Mouse (Mus musculus): ENCODE measurements around the gene Gpsm1. TPM values are rescaled to one million over a fixed set of nuclear protein-coding genes. Genes with fewer than 3 reads are reported as not detected.

Gene Gpsm1
- polyA plus RNA-seq, 1 experiment = 14.8 TPM

DNA sequence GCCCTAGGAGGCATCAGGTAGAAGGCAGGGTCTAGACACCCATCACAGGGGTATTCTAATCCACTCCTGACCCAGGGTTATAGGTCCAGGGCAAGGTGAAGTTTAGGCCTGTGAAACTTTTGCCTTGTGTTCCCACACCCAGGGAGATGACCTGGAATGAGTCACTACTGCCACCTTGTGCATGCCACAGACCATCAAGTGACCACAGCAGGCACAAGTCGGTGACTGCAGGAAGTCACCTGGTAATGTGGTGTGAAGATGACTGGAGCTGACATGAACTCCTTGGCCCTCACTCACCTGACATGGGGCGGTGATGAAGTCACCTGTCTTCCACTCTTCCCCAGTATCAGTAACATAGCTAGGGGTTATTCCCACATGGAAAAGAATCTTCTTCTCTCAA, 2.5 kb upstream of the Gpsm1 start:
- no peak for DNase-seq (ENCODE audit: low read depth)

DNA sequence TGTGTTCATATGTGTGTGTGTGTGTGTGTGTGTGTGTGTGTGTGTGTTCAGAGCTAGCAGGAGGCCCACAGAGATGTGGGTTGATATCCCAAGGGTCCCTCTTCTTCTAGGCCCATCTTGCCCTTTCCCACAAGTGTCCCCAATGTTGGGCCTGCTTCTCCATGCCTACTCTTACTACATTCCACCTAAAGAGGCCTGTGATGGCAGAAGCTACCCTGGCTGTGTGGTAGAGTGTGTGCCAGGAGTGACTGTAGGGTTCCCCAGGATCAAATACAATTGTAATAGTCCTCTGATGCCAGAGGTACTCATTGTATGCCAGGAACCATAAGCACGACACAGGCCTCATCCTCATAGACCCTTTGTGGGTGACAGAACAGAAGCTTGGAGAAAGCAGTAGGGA, 1.9 kb upstream of the Gpsm1 start:
- no peak for DNase-seq (ENCODE audit: low read depth)

DNA sequence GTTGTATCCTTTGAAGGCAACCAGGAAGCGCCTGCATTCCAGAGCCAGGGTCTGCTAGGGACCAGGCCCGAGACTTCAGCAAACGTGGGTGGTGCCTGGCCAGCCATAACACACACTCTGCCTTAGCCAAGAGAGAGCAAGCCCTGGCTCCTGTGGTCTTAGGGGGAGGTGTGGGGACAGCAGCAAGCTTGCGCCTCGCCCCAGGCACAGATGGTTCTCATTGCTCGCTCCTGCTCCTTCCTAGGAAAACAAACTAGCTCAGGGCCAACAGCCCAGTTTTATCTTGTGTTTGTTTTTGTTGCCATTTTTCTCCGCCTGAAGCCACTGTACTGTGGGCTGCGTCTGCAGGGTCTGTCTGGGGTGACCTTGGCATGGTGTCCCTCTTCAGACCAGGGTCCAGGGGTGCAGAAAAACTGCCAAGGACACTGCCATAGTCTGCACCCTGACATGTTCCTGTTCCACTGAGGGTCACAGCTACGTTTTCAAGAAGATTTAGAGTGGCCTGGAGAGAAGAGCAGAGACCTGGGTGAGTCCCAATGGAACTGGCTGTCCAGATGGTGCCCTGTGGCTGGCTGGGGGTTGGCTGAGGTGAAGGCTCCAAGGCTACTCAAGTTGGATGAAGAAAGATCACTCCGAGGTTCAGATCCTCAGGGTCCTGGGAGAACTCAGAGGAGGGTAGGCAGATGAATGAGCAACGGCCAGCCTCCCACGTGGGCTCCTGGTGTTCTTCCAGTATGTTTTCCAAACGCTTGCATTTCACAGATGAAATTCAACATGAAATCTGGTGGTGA, 839 bp upstream of the Gpsm1 start:
- no peak for DNase-seq (ENCODE audit: low read depth)

GRCm38 (mm10) chr2:26315925-26316311, 603 bp downstream of the Gpsm1 start:
- no peak for DNase-seq (ENCODE audit: low read depth)

DNA sequence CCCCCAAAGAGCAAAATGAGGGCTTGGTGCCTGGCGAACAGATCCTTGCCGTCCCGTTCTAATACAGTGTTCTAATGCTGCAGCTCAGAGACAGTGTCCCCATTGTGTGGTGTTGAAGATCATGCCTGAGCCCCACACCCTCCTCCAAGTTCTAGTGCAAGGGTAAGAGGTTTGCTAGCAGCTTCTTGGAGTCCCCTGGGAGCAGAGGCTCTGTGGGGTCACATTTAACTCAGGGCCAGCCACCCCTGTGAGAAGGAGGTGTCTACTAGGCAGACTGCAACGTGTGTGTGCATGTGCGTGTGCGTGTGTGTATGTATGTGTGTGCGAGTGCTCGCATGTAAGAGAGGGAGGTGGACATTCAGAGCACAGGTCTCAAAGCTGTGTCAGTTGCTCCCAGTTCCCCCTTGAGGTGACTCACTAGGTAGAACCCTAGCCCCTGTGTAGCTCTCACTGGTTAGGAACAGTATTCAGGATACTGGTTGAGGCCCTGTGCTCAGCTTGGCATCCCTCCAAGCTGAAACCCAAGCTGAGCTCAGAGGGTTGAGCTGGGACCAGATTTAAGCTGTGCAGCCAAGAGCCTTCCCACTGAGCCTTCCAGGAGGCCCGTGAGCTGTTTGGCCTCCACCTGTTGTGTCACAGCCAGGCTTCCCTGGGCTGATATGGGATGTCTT, 1.4 kb downstream of the Gpsm1 start:
- DNase-seq (ENCODE audit: low read depth) = no peak

DNA sequence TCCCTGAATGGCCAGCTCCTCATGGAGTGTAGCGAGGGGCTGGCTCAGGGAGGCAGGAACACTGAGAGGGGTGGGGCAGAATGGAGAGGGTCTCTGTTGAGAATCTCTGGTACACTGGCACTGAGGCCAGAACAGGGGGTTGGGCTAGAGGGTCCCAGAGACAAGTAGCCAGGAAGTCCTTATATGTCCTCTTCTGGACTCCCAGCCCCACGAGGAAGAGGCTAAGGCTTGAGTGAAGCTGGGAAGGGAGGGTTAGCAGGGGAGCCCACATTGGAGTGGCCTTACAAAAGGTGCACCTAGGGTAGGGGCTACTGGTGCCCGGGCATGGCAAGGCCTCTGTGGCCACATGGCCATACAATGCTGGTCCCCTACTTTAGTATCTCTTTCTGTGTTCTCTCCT, 2.1 kb downstream of the Gpsm1 start:
- no peak for DNase-seq (ENCODE audit: low read depth)

DNA sequence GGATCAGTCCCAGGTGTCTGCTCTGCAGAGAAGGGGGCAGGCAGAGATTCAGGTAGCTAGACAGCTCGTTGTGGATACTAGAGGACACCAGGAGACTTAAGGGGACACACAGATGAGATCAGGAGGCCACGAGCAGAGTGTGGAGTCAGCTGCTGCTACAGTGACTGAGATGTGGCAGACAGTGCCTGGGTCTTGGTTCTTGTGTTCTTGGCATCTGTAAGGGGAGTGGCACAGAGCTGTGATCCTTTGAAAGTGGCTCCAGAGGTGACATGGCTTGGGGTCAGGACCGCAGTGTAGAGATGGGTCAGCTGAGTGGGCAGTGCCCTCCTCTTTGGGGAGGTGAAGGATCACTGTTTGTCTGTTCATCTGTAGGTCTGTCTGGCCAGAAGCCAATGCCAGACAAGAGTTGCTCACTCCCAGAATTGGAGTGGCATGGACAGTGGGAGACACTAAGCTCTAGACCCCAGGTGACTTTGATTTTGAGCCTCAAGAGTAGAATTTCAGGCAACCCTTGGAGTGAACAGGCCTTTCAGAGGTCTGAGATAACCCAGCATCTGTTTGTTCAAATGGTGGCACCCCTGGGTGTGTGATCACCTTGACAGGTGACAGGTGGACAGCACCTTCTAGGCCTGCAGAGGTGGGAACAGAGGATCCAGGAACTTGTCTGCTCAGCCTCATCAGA, 2.8 kb downstream of the Gpsm1 start:
- DNase-seq (ENCODE audit: low read depth) = no peak

DNA sequence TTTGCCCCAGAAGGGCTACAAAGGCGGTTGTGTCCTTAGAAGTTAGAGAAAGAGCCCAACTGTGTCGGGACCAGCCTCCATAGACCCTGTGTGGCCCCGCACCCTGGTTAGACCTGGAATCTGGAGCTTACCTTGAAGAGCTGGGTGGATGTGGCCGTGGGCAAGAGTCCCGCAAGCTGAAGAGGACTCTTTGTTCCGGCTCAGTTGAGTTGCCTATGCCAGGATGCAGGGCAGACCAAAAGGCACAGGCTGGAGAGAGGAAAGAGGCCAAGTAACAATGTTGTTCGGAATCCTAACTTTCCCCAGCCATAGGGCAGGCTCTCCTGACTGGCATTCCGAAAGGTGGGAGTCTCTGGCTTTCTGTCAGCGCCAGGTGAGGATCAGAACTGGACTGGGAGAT, 3.8 kb downstream of the Gpsm1 start:
- no peak for DNase-seq (ENCODE audit: low read depth)

- no peak for DNase-seq (ENCODE audit: low read depth)
Observed at GRCm38 (mm10) chr2:26319519-26320244, 4.4 kb downstream of the Gpsm1 start.

DNA sequence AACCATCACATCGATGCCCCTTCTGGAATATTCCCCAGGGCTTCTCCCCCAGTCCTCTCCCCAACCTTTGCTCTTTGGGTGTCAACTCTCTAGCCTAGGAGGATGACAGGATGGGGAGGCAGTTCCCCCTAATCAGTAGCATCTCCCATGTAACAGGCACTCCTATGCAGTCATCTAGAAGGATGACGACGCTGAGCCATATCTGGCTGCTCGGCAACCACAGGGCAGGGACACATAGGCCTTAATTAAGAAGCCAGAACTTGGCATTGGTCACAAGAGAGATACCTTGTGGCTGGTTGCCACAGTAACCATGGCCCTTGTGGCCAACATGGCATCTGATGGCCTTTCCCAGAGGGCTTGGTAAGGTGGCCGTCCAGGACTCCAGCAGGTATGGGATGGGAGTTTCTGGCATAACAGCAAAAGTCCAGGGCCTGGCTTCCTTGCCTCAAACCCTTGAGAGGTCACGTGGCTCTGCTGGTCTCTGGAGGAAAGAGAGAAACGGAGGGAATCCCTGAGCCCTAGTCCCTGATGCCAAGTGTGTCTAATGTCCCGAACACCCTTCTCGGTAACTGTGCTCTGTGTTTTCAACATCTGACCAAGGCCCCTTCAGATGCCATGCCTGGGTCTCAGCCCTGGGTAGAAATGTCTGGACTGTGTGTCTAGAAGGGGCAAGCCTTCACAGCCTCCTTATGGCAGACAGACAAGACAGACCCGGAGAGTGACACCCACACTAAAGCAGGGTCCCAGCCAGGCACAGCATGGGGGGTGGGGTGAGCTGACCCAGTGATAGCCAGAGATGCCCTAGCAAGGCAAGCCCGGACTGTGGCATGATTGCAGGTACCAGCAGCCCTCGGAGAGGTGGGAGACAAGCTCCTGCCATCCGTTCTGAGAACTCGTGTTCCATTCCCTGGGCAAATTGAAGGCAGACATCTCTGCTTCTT, 5.2 kb downstream of the Gpsm1 start:
- no peak for DNase-seq (ENCODE audit: low read depth)

- no peak for DNase-seq (ENCODE audit: low read depth)
Observed at GRCm38 (mm10) chr2:26323589-26324325, 8.4 kb downstream of the Gpsm1 start.

- no peak for DNase-seq (ENCODE audit: low read depth)
Observed at GRCm38 (mm10) chr2:26324917-26325316, 9.6 kb downstream of the Gpsm1 start.

- no peak for DNase-seq (ENCODE audit: low read depth)
Observed at GRCm38 (mm10) chr2:26325386-26326181, 10.3 kb downstream of the Gpsm1 start.

- no peak for DNase-seq (ENCODE audit: low read depth)
Observed at GRCm38 (mm10) chr2:26327852-26328251, 12.5 kb downstream of the Gpsm1 start.

- no peak for DNase-seq (ENCODE audit: low read depth)
Observed at GRCm38 (mm10) chr2:26329402-26329801, 14.1 kb downstream of the Gpsm1 start.

GRCm38 (mm10) chr2:26330056-26330468, 14.7 kb downstream of the Gpsm1 start:
- no peak for DNase-seq (ENCODE audit: low read depth)

GRCm38 (mm10) chr2:26330702-26331101, 15.4 kb downstream of the Gpsm1 start:
- DNase-seq (ENCODE audit: low read depth) = no peak

GRCm38 (mm10) chr2:26338302-26339203, 23.2 kb downstream of the Gpsm1 start:
- no peak for DNase-seq (ENCODE audit: low read depth)

DNA sequence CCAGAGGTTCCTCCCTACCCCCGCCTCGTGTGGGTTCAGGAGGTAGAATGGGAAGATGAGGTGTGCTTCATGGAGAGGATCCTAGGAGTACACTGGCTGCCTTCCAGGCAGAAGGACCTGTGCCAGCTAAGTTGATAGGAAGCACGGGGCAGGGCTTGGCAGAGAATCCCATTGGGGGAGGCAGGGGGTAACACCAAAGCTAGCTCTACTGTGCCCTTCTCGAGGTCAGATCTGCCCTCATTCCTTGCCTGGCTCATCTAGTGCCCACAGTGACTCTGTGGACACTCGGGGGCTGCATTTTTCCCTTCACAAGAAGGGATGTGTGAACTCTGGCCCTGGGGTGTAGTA, 23.9 kb downstream of the Gpsm1 start:
- no peak for DNase-seq (ENCODE audit: low read depth)

Measured in gonadal fat pad, adult 2 months (tissue).